ENCODE assay signal across 1 mouse cellular context in genomic region chr11:53605609-53606008, GRCm38 (mm10).
TF ChIP-seq lines count a peak whose summit lies in the region.

No protein-coding gene starts in this region.

TF ChIP-seq in CH12.LX, 34 proteins besides CTCF, POLR2A, EP300 and RAD21 (continued from another document):
- TF ChIP-seq ELF1 (IDR thresholded peaks at IDR 0.05; ENCODE audit: low read depth, low read length) (0 out of 2 replicates have a peak, but pooled peaks have one; percentile 0), UBTF (IDR thresholded peaks at IDR 0.05; ENCODE audit: low read depth, low read length) (no peak), NRF1 (IDR thresholded peaks at IDR 0.05; ENCODE audit: low read depth, low read length) (no peak), MAZ (IDR thresholded peaks at IDR 0.05; ENCODE audit: low read depth, low read length) (peak; percentile 95), SIN3A (IDR thresholded peaks at IDR 0.05; ENCODE audit: low read length) (no peak; the same call in 1 of the 2 replicates), ZC3H11A (IDR thresholded peaks at IDR 0.05; ENCODE audit: low read depth, low read length) (no peak), POLR2AphosphoS2 (IDR thresholded peaks at IDR 0.05; ENCODE audit: low read depth, low read length) (no peak), GABPA (IDR thresholded peaks at IDR 0.05; ENCODE audit: insufficient replicate concordance, low read depth, low read length) (no peak), NELFE (IDR thresholded peaks at IDR 0.05; ENCODE audit: low read depth, low read length) (no peak; the same call in 1 of the 2 replicates), ETS1 (conservative IDR thresholded peaks at IDR 0.05; ENCODE audit: low read depth, low read length) (peak; percentile 62), IRF4 (IDR thresholded peaks at IDR 0.05; ENCODE audit: low read depth, low read length) (peak; percentile 79), MYC (IDR thresholded peaks at IDR 0.05; ENCODE audit: low read depth, low read length) (peak; percentile 50; the same call in 1 of the 2 replicates), RCOR1 (conservative IDR thresholded peaks at IDR 0.05; ENCODE audit: low read depth, low read length) (no peak; the same call in 1 of the 2 replicates), ZMIZ1 (IDR thresholded peaks at IDR 0.05; ENCODE audit: low read depth, low read length) (no peak), PAX5 (IDR thresholded peaks at IDR 0.05; ENCODE audit: low read length) (no peak), ZKSCAN1 (IDR thresholded peaks at IDR 0.05; ENCODE audit: borderline replicate concordance, low read depth, low read length) (no peak)
